8 mouse cellular contexts compared by ENCODE assay signal in the genomic region with DNA sequence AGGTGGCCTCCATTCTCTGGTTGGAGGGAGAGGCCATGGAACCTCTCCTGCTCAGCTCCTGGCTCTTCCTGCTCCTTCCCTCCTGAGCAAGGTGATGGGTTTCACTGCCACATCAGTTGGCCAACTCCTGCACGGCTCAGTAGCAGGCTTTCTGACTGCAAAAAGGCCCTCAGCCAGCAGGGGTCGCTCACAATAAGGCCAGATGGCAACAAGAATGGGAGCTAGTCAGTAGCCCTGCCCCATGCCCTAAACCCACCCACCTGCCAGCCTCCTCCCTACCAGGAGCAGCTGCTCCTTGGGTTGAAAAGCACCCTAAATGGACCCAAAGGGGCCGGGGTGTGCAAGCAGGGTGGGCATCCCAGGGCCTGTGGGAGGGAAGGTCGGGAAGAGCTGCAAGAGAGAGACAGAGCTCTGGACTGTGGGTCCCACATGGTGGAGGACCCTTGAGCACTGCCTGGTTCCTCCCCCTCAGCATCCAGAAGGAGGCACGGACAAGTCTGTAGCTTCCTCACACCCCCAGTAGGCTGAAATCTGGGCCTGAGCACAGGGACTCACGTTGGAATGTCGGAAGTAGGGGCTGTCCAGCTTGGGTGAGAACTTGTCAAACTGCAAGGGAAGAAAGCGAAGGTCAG. TPM values are rescaled to one million over a fixed set of nuclear protein-coding genes. Genes with fewer than 3 reads are reported as not detected.
DNase-seq lines count a peak whose midpoint lies in the region; ATAC-seq and TF ChIP-seq lines count a peak whose summit lies in the region.

No protein-coding gene starts in this region.

- no peak overlapping the region for H3K4me2 ChIP-seq in limb, embryonic 14.5 days (replicated peaks; ENCODE audit: low read depth, low read length, severe bottlenecking)
- H3K4me2 ChIP-seq in midbrain, embryonic 16.5 days (ENCODE audit: low read length) = no peak overlapping the region

- no peak overlapping the region for H3K27ac ChIP-seq in testis, adult 2 months (ENCODE audit: control insufficient read depth, insufficient read depth, low read depth, low read length)
- H3K27ac ChIP-seq in limb, embryonic 14.5 days (replicated peaks; ENCODE audit: low read depth, low read length) = no peak overlapping the region
- H3K27ac ChIP-seq in midbrain, embryonic 16.5 days (ENCODE audit: low read length) = no peak overlapping the region

- H3K9me3 ChIP-seq in limb, embryonic 14.5 days (ENCODE audit: control insufficient read depth, low read length) = no peaks in the 10 kb centered on the region
- H3K9me3 ChIP-seq in midbrain, embryonic 16.5 days (replicated peaks; ENCODE audit: control insufficient read depth, low read length, poor library complexity, severe bottlenecking) = no peaks in the 10 kb centered on the region

- no peak for TF ChIP-seq POLR2A in testis, adult 2 months (IDR thresholded peaks at IDR 0.05; ENCODE audit: control insufficient read depth, low read depth, low read length)
- TF ChIP-seq POLR2A in limb, embryonic 14.5 days (IDR thresholded peaks at IDR 0.05; ENCODE audit: borderline replicate concordance, extremely low read depth, insufficient read depth, insufficient read length) = no peak

- ATAC-seq in limb, embryonic 14.5 days (ENCODE audit: low FRiP score, low read depth) = no peak
- ATAC-seq in midbrain, embryonic 16.5 days = peak; percentile 41; the same call in 1 of the 2 replicates

- WGBS in limb, embryonic 14.5 days = 58% methylated on average over 8 of the region's 8 CpGs
- WGBS in midbrain, embryonic 16.5 days = 52% methylated on average over 8 of the region's 8 CpGs

- peak; percentile 62; the same call in 1 of the 2 replicates for TF ChIP-seq CTCF in testis, adult 2 months (IDR thresholded peaks at IDR 0.05; ENCODE audit: control insufficient read depth, insufficient read depth, insufficient replicate concordance, low read depth, low read length)

- no peak overlapping the region for H3K4me3 ChIP-seq in testis, adult 2 months (ENCODE audit: control insufficient read depth, low read depth, low read length)
- H3K4me3 ChIP-seq in limb, embryonic 14.5 days (replicated peaks; ENCODE audit: low read length) = no peak overlapping the region
- no peak overlapping the region for H3K4me3 ChIP-seq in midbrain, embryonic 16.5 days (ENCODE audit: low read depth, low read length)

- H3K27me3 ChIP-seq in testis, adult 2 months (ENCODE audit: control insufficient read depth, insufficient read depth, low read length) = no peaks in the 10 kb centered on the region
- H3K27me3 ChIP-seq in limb, embryonic 14.5 days (ENCODE audit: control insufficient read depth, insufficient read depth, low read length) = no peaks in the 10 kb centered on the region
- H3K27me3 ChIP-seq in midbrain, embryonic 16.5 days (ENCODE audit: control insufficient read depth, insufficient read depth, low read depth, low read length) = no peaks in the 10 kb centered on the region

- no peaks in the 10 kb centered on the region for H3K36me3 ChIP-seq in testis, adult 2 months (ENCODE audit: control insufficient read depth, insufficient read depth, low read length)
- peaks cover 60% of the 10 kb centered on the region for H3K36me3 ChIP-seq in limb, embryonic 14.5 days (ENCODE audit: control insufficient read depth, insufficient read depth, low read length)
- H3K36me3 ChIP-seq in midbrain, embryonic 16.5 days (ENCODE audit: control insufficient read depth, insufficient read depth, low read length) = peaks cover 28% of the 10 kb centered on the region

- no peak overlapping the region for H3K9ac ChIP-seq in limb, embryonic 14.5 days (ENCODE audit: low read depth, low read length, severe bottlenecking)
- no peak overlapping the region for H3K9ac ChIP-seq in midbrain, embryonic 16.5 days (ENCODE audit: low read depth, low read length)

- DNase-seq in testis, postnatal 14 days (ENCODE audit: low spot score) = no peak
- peak; percentile 64 to 85 for DNase-seq in cerebellum, postnatal 4 days (ENCODE audit: low spot score in 2 of 2)
- DNase-seq in gastrocnemius, postnatal 10 days = peak; percentile 79
- DNase-seq in kidney, adult 8-10 months = peak; percentile 47 to 81
- DNase-seq in limb, embryonic 14.5 days (ENCODE audit: low spot score) = peak; percentile 46
- DNase-seq in spleen, postnatal 14 days (ENCODE audit: low spot score in 2 of 2) = peak; percentile 34 to 53

- peaks cover 9% of the 10 kb centered on the region for H3K4me1 ChIP-seq in testis, adult 2 months (ENCODE audit: control insufficient read depth, insufficient read depth, low read length)
- H3K4me1 ChIP-seq in limb, embryonic 14.5 days (ENCODE audit: control insufficient read depth, insufficient read depth, low read length) = no peaks in the 10 kb centered on the region
- H3K4me1 ChIP-seq in midbrain, embryonic 16.5 days (ENCODE audit: control insufficient read depth, insufficient read depth, low read length) = no peaks in the 10 kb centered on the region

RNA-seq across cellular contexts. Expression of a gene that starts 32.4 kb away (rescaled TPM):
- 0.93 and 1.8 TPM in 2 replicates for polyA plus RNA-seq in testis, adult 2 months (2012; rRNA removed)
- not detected for total RNA-seq in gastrocnemius, postnatal 10 days (2021)
- not detected in 2 replicates for polyA plus RNA-seq in limb, embryonic 14.5 days (2012; rRNA removed)
- polyA plus RNA-seq in limb, embryonic 14.5 days (2014; fragmentation: Nextera tagmentation; extraction: Ambion mirVana) = not detected in 2 replicates
- polyA plus RNA-seq in midbrain, embryonic 16.5 days (2015; fragmentation: Nextera tagmentation; extraction: Ambion mirVana) = not detected in 2 replicates

RNA-seq across cellular contexts. Expression of a gene that starts 33.9 kb away (rescaled TPM):
- polyA plus RNA-seq in testis, adult 2 months (2012; rRNA removed) = 70.2 and 93.7 TPM in 2 replicates
- total RNA-seq in gastrocnemius, postnatal 10 days (2021) = not detected
- 3.0 and 3.1 TPM in 2 replicates for polyA plus RNA-seq in limb, embryonic 14.5 days (2012; rRNA removed)
- 1.4 and 2.2 TPM in 2 replicates for polyA plus RNA-seq in limb, embryonic 14.5 days (2014; fragmentation: Nextera tagmentation; extraction: Ambion mirVana)
- 12.5 and 14.1 TPM in 2 replicates for polyA plus RNA-seq in midbrain, embryonic 16.5 days (2015; fragmentation: Nextera tagmentation; extraction: Ambion mirVana)
